Mouse (Mus musculus): Measurements from ENCODE around the gene Hoxa10.

DNA sequence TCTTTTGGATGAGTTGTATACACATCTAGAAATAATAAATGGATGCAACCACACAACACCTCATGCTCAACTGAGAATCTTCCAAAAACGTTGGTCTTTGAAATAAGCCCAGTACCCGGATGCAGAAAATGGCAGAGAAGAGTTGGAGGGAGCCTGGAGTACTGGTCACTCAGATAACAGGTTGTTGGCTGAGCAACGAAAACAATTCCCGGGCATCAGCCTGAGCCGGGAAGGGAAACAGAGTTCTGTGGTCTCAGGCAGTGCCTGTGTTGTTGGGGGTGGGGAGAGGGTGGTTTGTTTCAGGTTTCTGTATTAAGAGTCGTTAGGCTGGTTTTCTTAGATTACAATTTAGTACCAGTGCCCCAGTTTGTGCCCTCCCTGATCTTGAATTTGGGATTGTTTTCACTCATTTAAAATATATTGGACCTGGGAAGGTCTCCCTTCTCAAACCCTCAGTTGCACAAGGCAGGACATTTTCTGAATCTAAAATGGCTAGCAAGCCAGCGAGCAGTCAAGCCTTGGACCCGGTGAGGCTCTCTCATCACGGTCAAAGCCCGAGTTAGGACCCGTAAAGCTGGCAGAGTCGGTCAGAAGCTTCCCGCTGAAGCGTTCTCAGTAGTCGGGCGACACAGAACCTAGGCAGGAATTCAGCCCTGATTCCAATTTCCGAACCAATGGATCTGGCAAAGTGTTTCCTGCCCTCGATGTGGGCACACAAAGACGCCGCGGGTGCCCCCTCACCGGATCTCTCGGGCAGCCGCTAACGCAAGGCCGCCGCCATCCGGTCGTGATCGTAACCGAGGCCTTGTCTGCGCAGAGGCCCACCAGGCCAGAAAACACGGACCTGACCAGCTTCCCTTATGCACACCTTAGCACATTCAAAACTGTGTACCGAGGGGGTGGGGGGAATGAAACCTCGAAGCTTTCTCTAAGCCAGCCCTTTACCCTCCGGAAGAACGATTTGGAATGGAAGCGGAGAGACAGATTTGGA lies 11.9 kb downstream of the Hoxa10 start:
- no peak for TF ChIP-seq POLR2A (IDR thresholded peaks at IDR 0.05; ENCODE audit: low read depth, low read length)
- no peak for TF ChIP-seq CTCF (IDR thresholded peaks at IDR 0.05; ENCODE audit: extremely low read depth, insufficient read depth, insufficient read length, insufficient replicate concordance)
